Mouse (Mus musculus) stomach, postnatal 0 days (tissue): ENCODE measurements around the gene Lbp. TPM values are rescaled to one million over a fixed set of nuclear protein-coding genes. Genes with fewer than 3 reads are reported as not detected.
A peak's percentile ranks its signal among the peaks of the same experiment; 100 is the strongest.

Experiments used
- ATAC-seq: fragments of 200-750 bp; cut with Nextera tagmentation; 2 replicates; pipeline ENCODE4 v1.8.0; 2017; ENCODE audit not compliant: low FRiP score, low TSS enrichment
- DNase-seq: peaks from one replicate; pipeline ENCODE4 v3.0.0-alpha.2; 2016; ENCODE audit warnings: low spot score
- H3K27ac ChIP-seq: fragments of 300-500 bp; sonication (generic); replicated peaks from 2 replicates; pipeline ENCODE4 v1.5.1; 2014; ENCODE audit warnings: mild to moderate bottlenecking, control low read depth
- H3K27me3 ChIP-seq: fragments of 300-500 bp; sonication (generic); 2 replicates; pipeline ENCODE4 v1.6.1; 2014; ENCODE audit warnings: low read length; ENCODE audit not compliant: control insufficient read depth, insufficient read depth
- H3K36me3 ChIP-seq: fragments of 300-500 bp; sonication (generic); 2 replicates; pipeline ENCODE4 v1.6.1; 2014; ENCODE audit warnings: low read length, mixed read lengths; ENCODE audit not compliant: control insufficient read depth, insufficient read depth
- H3K4me1 ChIP-seq: fragments of 300-500 bp; sonication (generic); replicated peaks from 2 replicates; pipeline ENCODE4 v1.6.1; 2014; ENCODE audit warnings: antibody characterized with exemption; ENCODE audit not compliant: control insufficient read depth, insufficient read depth
- H3K4me2 ChIP-seq: fragments of 300-500 bp; sonication (generic); replicated peaks from 2 replicates; pipeline ENCODE4 v1.6.1; 2014; ENCODE audit warnings: low read depth, mild to moderate bottlenecking, control low read depth, moderate library complexity
- H3K4me3 ChIP-seq: fragments of 300-500 bp; sonication (generic); 2 replicates; pipeline ENCODE4 v1.5.1; 2014; ENCODE audit warnings: low read depth, low read length, control low read depth
- H3K9ac ChIP-seq: fragments of 300-500 bp; sonication (generic); 2 replicates; pipeline ENCODE4 v1.6.1; 2014; ENCODE audit warnings: mild to moderate bottlenecking, low read length, control low read depth, mixed read lengths
- H3K9me3 ChIP-seq: fragments of 300-500 bp; sonication (generic); 2 replicates; pipeline ENCODE4 v1.6.1; 2016; ENCODE audit warnings: low read length; ENCODE audit not compliant: control insufficient read depth
- CTCF ChIP-seq: IDR thresholded peaks from 2 replicates; pipeline ENCODE4 v1.5.1; 2016; ENCODE audit warnings: antibody characterized with exemption, low read depth, mild to moderate bottlenecking, moderate library complexity
- EP300 ChIP-seq: optimal IDR thresholded peaks from 2 replicates; pipeline ENCODE3; 2016; ENCODE audit warnings: antibody characterized with exemption
- whole genome bisulfite sequencing: fragments of 180-500 bp; shearing (Covaris S2); extraction: QIAGEN DNeasy Blood & Tissue Kit; methylation state at CpG from one replicate; pipeline ENCODE4 v1.1.7; 2014; 5-methylcytosine and 5-hydroxymethylcytosine counted together
- polyA plus RNA-seq: library from polyadenylated mRNA; unstranded; fragments of >200 nt; fragmentation: Nextera tagmentation; extraction: Ambion mirVana; gene quantifications from 2 replicates; pipeline ENCODE4 v1.2.1, GENCODE M21; 2015

Lbp gene
- polyA plus RNA-seq, 1 experiment from 2014 or later, result 3.4 TPM

GRCm38 (mm10) chr2:158279656-158280055 lies 26.6 kb upstream of the Lbp start:
- no peak for ATAC-seq
- 91% methylated on average over 4 of the region's 4 CpGs for WGBS
- no peak for DNase-seq
- H3K4me3 ChIP-seq, result no peak overlapping the region
- no peak overlapping the region for H3K27ac ChIP-seq
- H3K4me1 ChIP-seq, result no peaks in the 10 kb centered on the region
- no peak overlapping the region for H3K4me2 ChIP-seq
- no peaks in the 10 kb centered on the region for H3K27me3 ChIP-seq
- no peaks in the 10 kb centered on the region for H3K9me3 ChIP-seq
- H3K36me3 ChIP-seq, result no peaks in the 10 kb centered on the region
- TF ChIP-seq EP300, result no peak
- TF ChIP-seq CTCF, result no peak
- H3K9ac ChIP-seq, result no peak overlapping the region

GRCm38 (mm10) chr2:158281497-158282205 lies 24.6 kb upstream of the Lbp start:
- 61% methylated on average over 16 of the region's 16 CpGs for WGBS
- no peak for ATAC-seq

GRCm38 (mm10) chr2:158283136-158283535 lies 23.2 kb upstream of the Lbp start:
- no peaks in the 10 kb centered on the region for H3K9me3 ChIP-seq
- ATAC-seq, result no peak
- 75% methylated on average over 7 of the region's 7 CpGs for WGBS
- no peak overlapping the region for H3K4me3 ChIP-seq
- H3K4me2 ChIP-seq, result no peak overlapping the region
- H3K27me3 ChIP-seq, result no peaks in the 10 kb centered on the region
- H3K4me1 ChIP-seq, result no peaks in the 10 kb centered on the region
- no peaks in the 10 kb centered on the region for H3K36me3 ChIP-seq
- DNase-seq, result no peak
- TF ChIP-seq CTCF (no peak), EP300 (no peak)
- no peak overlapping the region for H3K9ac ChIP-seq
- H3K27ac ChIP-seq, result no peak overlapping the region

More at GRCm38 (mm10) chr2:158281497-158282205, 24.6 kb upstream of the Lbp start:
- Histone ChIP-seq H3K36me3 (no peaks in the 10 kb centered on the region), H3K27ac (no peak overlapping the region), H3K9me3 (no peaks in the 10 kb centered on the region), H3K9ac (no peak overlapping the region), H3K4me3 (no peak overlapping the region), H3K4me2 (no peak overlapping the region), H3K27me3 (no peaks in the 10 kb centered on the region), H3K4me1 (no peaks in the 10 kb centered on the region)
- DNase-seq, result no peak
- TF ChIP-seq EP300, result no peak
- TF ChIP-seq CTCF, result no peak

GRCm38 (mm10) chr2:158283771-158284170 lies 22.5 kb upstream of the Lbp start:
- Histone ChIP-seq H3K9ac (no peak overlapping the region), H3K9me3 (no peaks in the 10 kb centered on the region), H3K4me2 (no peak overlapping the region), H3K36me3 (no peaks in the 10 kb centered on the region), H3K27me3 (no peaks in the 10 kb centered on the region), H3K27ac (no peak overlapping the region), H3K4me3 (no peak overlapping the region), H3K4me1 (no peaks in the 10 kb centered on the region)
- DNase-seq, result no peak
- no peak for ATAC-seq
- no peak for TF ChIP-seq CTCF
- no peak for TF ChIP-seq EP300
- WGBS, result 79% methylated on average over 6 of the region's 6 CpGs

- Histone ChIP-seq H3K9ac (no peak overlapping the region), H3K36me3 (no peaks in the 10 kb centered on the region), H3K27me3 (no peaks in the 10 kb centered on the region), H3K27ac (no peak overlapping the region), H3K9me3 (no peaks in the 10 kb centered on the region), H3K4me2 (no peak overlapping the region), H3K4me1 (no peaks in the 10 kb centered on the region), H3K4me3 (no peak overlapping the region)
- ATAC-seq (peak; percentile 38; the same call in 1 of the 2 replicates), DNase-seq (peak; percentile 55)
- WGBS, result 27% methylated on average over 11 of the region's 11 CpGs
- peak; percentile 88 for TF ChIP-seq CTCF
- no peak for TF ChIP-seq EP300
These were observed 21.7 kb upstream of the Lbp start for GRCm38 (mm10) chr2:158284571-158284970.

GRCm38 (mm10) chr2:158285655-158286054 lies 20.6 kb upstream of the Lbp start:
- ATAC-seq, result no peak
- Histone ChIP-seq H3K36me3 (no peaks in the 10 kb centered on the region), H3K9ac (no peak overlapping the region), H3K27me3 (no peaks in the 10 kb centered on the region), H3K4me3 (no peak overlapping the region), H3K4me1 (no peaks in the 10 kb centered on the region), H3K9me3 (no peaks in the 10 kb centered on the region), H3K4me2 (no peak overlapping the region), H3K27ac (no peak overlapping the region)
- 47% methylated on average over 6 of the region's 6 CpGs for WGBS
- TF ChIP-seq CTCF, result no peak
- TF ChIP-seq EP300, result no peak
- DNase-seq, result no peak
